Mouse (Mus musculus) bone marrow macrophage, adult 2 months (primary cell): Measurements from ENCODE around the gene Dus1l. TPM values are rescaled to one million over a fixed set of nuclear protein-coding genes. Genes with fewer than 3 reads are reported as not detected.
"Not testable (repeated sequence)": the region's sequence is repeated elsewhere in the genome, so short reads cannot be mapped to it uniquely, and the experiment has no call there.

Source experiments
- H3K27ac ChIP-seq: 2 replicates; pipeline ENCODE4 v1.5.1; 2012; ENCODE audit warnings: low read depth, low read length; ENCODE audit not compliant: insufficient read depth
- H3K4me1 ChIP-seq: 2 replicates; pipeline ENCODE4 v1.6.1; 2012; ENCODE audit warnings: low read length; ENCODE audit not compliant: control insufficient read depth, insufficient read depth
- H3K4me3 ChIP-seq: 2 replicates; pipeline ENCODE4 v1.5.1; 2012; ENCODE audit warnings: mild to moderate bottlenecking, low read length, moderate library complexity; ENCODE audit not compliant: insufficient read depth
- CTCF ChIP-seq: IDR thresholded peaks from 2 replicates; pipeline ENCODE4 v1.5.1; 2012; ENCODE audit warnings: low read depth, mild to moderate bottlenecking, low read length, moderate library complexity
- POLR2A ChIP-seq: IDR thresholded peaks from 2 replicates; pipeline ENCODE4 v1.6.1; 2012; ENCODE audit warnings: mild to moderate bottlenecking, low read depth, low read length, borderline replicate concordance
- polyA plus RNA-seq: library from polyadenylated mRNA; stranded (reverse); fragments of >200 nt; gene quantifications from 2 replicates; pipeline ENCODE4 v1.2.4, GENCODE M21; 2012; ENCODE audit not compliant: missing spikeins, insufficient read depth, insufficient read length

Gene Dus1l
- polyA plus RNA-seq: 22.7 and 28.5 TPM in 2 replicates

DNA sequence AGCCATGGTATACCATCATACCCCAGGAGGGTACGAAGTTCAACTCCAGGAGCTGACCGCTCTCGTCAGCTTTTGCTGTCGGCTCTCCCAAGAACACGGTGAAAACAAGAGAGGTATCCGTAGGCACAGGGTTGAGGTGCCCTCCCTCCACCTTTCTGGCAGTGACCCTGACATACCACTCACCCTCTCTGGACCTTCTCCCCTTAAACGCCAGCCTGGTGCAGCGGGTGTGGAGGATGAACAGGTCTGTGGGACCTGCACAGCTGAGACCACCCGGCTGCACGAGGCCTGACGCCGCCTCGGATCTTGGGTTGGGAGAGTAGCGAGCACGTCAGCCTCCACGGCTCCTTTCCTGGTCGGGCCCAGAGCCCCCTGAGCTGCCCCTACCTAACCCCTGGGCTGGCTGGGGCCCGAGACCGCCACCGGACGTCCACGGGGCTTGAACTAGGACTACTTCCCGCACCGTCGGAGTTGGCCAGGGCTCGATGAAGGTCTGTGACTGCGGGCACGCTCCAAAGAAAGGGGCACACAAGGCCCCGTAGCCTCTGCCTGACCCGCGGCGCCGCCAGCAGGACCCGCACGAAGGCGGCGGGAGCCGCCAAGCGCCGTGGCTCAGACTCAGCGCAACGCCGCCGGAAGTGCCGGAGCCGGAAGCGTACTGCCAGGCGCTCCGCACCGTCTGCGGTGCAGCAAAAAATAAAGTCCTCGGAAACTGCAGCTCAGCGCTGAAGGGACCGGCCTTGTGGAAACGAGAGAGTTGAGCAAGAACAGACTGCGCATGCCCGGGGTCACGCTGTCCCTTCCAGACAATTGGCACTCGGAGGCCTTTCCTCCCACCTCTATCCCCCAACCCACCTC lies at the start of gene Dus1l:
Gene Dus1l (minus strand): TSS at position 648 of the 858 bp plus-strand sequence.
- peak within 1 kb of the TSS; percentile 79 for H3K4me3 ChIP-seq
- H3K27ac ChIP-seq: peak within 1 kb of the TSS; percentile 23
- peaks cover 21% of the 10 kb centered on the region for H3K4me1 ChIP-seq
- no peak for TF ChIP-seq CTCF
- no peak for TF ChIP-seq POLR2A

GRCm38 (mm10) chr11:120844329-120844728 lies 48.1 kb upstream of the Dus1l start:
- H3K4me1 ChIP-seq: no peaks in the 10 kb centered on the region
- TF ChIP-seq CTCF (no peak), POLR2A (no peak)
- no peak overlapping the region for H3K27ac ChIP-seq
- H3K4me3 ChIP-seq: no peak overlapping the region

- TF ChIP-seq POLR2A: no peak
- no peak for TF ChIP-seq CTCF
- no peaks in the 10 kb centered on the region for H3K4me1 ChIP-seq
- H3K4me3 ChIP-seq: no peak overlapping the region
- no peak overlapping the region for H3K27ac ChIP-seq
Observed at GRCm38 (mm10) chr11:120833555-120834280, 37.5 kb upstream of the Dus1l start.

DNA sequence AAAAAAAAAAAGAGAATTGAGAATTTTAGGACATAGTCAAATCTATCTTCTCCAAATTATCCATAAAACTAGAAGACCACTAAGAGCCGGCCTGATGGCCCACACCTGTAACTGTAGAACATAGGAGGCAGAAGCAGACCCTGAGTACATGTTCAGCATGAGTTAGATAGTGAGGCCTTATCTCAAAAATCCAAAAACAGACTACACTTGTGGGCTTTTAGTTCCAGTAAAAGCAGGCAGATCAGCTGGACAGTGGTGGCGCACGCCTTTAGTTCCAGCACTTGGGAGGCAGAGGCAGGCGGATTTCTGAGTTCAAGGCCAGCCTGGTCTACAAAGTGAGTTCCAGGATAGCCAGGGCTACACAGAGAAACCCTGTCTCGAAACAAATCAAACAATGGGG lies 36.8 kb upstream of the Dus1l start:
- not testable (repeated sequence) for H3K27ac ChIP-seq, H3K4me3 ChIP-seq, H3K4me1 ChIP-seq

DNA sequence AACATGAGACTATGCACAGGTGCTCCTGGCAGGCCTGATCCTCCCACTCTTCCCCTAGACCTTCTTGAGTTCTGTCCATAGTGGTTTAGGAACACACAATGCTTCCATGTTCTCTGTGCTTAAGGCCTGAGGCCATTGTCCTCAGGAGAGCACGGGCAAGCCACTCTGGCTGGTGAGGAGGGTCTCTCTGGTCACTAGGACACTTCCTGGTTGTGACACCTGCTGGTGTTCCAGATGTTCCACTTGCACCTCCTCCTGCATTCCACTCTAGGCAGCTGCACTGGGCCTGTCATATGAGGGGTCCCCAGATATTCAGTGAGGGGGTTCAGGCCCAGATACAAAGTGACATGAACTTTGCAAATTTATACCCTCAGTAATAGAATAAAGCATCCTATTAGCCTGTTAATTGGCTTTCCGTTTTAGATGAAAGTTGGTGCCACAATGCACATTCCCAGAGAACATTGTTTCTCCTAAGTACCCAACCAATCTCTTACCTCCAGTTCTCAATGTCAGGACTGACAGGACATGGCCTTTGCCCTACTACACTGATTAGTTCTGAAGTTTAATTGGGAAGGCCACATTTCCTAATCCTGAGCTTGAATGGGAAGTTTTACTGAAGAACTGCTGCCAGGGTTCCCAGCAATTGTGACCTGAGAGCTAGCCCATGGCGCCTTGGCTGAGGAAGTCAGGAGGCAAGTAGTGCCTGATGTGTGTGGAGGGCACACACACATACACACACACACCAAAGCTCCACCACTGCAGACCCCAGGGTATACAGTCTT lies 35.6 kb upstream of the Dus1l start:
- H3K27ac ChIP-seq: no peak overlapping the region
- H3K4me1 ChIP-seq: no peaks in the 10 kb centered on the region
- H3K4me3 ChIP-seq: no peak overlapping the region
- TF ChIP-seq CTCF (no peak), POLR2A (no peak)

DNA sequence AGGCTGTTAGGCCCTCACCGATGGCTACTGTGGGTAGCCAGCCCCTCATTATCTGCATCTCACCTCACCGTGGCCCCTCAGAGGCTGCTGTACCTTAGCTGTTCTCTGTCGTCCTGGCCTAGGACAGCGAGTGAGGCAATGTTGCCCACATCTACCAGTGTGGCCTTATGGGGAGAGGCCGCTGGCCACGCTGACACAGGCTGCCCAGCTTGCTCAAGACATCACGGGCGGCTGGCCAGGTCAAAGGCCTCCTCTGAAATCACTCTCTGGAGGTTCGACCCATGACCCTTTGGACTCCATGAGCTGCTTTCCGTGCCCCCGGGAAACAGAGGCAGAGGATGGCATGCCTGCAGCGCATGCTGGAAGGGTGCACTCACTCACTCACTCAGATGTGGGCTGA lies 34.5 kb upstream of the Dus1l start:
- Histone ChIP-seq H3K27ac (no peak overlapping the region), H3K4me1 (peaks cover 6% of the 10 kb centered on the region), H3K4me3 (no peak overlapping the region)
- TF ChIP-seq CTCF (no peak), POLR2A (no peak)

- Histone ChIP-seq H3K4me1 (peaks cover 12% of the 10 kb centered on the region), H3K4me3 (no peak overlapping the region), H3K27ac (no peak overlapping the region)
- TF ChIP-seq CTCF (no peak), POLR2A (no peak)
Observed at GRCm38 (mm10) chr11:120829757-120830532, 33.7 kb upstream of the Dus1l start.

DNA sequence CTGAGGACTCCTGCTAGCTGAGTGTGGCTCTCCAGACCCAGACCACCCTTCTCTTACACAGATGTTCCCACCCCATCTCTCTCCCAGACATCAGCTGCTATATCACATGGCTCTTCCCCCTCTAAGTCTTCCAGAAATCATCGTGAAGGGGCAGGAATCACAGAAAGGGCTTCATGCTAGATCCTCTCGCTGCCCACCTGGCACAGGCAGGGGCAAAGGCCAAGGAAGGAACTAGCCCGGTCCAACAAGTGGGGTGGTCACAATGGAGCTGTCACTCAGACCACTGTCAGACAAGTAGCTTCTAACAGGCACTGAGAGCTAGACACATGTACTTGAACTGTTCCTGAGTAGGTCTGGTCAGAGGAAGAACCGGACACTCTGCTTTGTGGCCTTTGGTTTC lies 32.2 kb upstream of the Dus1l start:
- Histone ChIP-seq H3K4me1 (peaks cover 12% of the 10 kb centered on the region), H3K27ac (no peak overlapping the region), H3K4me3 (no peak overlapping the region)
- no peak for TF ChIP-seq POLR2A
- TF ChIP-seq CTCF: no peak

DNA sequence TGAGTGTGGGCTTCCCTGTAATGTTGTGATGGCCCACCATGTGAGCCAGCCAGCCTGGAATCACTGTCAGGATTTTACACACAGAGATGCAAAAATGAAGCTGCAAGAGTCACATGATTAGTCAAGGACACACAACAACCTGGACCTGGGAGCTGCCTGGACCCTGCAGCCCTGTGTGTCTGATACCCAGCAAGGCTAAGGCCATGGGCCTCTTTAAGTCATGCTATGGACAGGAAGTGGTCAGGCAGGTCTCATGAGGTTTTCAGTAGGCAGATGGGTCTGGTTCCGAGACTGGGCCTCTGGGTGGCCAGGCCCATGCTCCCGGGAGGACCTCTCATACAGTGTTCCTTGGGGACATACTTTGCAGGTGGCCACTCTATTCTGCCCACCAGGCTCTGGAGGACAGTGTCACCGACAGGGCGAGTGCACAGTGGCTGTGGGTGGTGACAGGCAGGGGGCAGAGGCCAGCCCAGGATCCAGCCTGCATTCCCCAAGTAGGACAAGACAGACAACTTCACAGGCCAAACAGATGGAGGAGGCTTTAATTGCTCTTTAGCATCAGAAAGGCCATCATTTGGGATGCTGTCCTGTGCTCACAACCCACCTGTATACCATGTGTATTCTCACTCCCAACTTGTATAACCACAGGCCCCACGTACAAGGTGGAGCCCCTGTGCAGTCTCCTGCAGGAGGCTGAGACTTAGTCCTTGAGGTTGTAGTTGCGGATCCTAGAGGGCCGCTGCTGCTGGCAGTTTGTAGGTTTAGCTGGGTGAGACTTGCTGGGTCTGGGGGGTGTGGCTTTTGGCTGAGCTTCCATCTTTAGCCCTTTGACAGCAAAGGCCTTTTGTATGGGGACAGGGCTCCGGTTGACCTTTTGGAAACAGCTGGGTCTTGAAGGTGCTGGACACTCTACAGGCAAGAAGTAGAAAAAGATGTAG lies 30.1 kb upstream of the Dus1l start:
- TF ChIP-seq POLR2A (no peak), CTCF (no peak)
- Histone ChIP-seq H3K27ac (no peak overlapping the region), H3K4me3 (no peak overlapping the region)

More for the DNA sequence above, 30.1 kb upstream of the Dus1l start:
- H3K4me1 ChIP-seq: peaks cover 18% of the 10 kb centered on the region
